Mouse (Mus musculus): ENCODE results near the gene Nova1. TPM values are rescaled to one million over a fixed set of nuclear protein-coding genes. Genes with fewer than 3 reads are reported as not detected.
A peak's percentile ranks its signal among the peaks of the same experiment; 100 is the strongest.

The Nova1 gene
- total and polyA plus RNA-seq, 3 experiments = 0.46 to 2.3 TPM; not detected in 1

GRCm38 (mm10) chr12:46753096-46753495, 65.6 kb downstream of the Nova1 start:
- Histone ChIP-seq H3K4me1 (ENCODE audit: control insufficient read depth in 1 of 2, insufficient read depth in 2 of 2, low read length in 2 of 2) (peaks cover 8 to 9% of the 10 kb centered on the region in 2 experiments), H3K79me2 (ENCODE audit: control insufficient read depth, insufficient read depth, low read length, poor library complexity) (no peaks in the 10 kb centered on the region), H3K9ac (ENCODE audit: control insufficient read depth, low read depth, low read length, poor library complexity, severe bottlenecking) (no peak overlapping the region), H3K9me3 (replicated peaks; ENCODE audit: insufficient read depth, low read length) (no peaks in the 10 kb centered on the region), H3K27me3 (ENCODE audit: control insufficient read depth in 1 of 2, insufficient read depth in 2 of 2, low read length in 2 of 2) (no peaks in the 10 kb centered on the region), H3K27ac (ENCODE audit: control insufficient read depth, low read depth, low read length) (no peak overlapping the region), H3K36me3 (ENCODE audit: control insufficient read depth in 1 of 2, insufficient read depth in 2 of 2, low read length in 2 of 2) (peaks cover 0 to 10% of the 10 kb centered on the region in 2 experiments; a peak in 2 of 4 replicates), H3K4me3 (ENCODE audit: control insufficient read depth in 1 of 2, insufficient read depth in 1 of 2, low read depth in 2 of 2, low read length in 2 of 2) (no peak overlapping the region)
- peak; percentile 27 for DNase-seq (ENCODE audit: low read depth, low spot score)
- TF ChIP-seq POLR2AphosphoS2 (IDR thresholded peaks at IDR 0.05; ENCODE audit: low read length) (no peak), JUND (IDR thresholded peaks at IDR 0.05; ENCODE audit: low read depth, low read length) (no peak), ZNF384 (IDR thresholded peaks at IDR 0.05; ENCODE audit: low read depth, low read length) (no peak), GABPA (IDR thresholded peaks at IDR 0.05; ENCODE audit: low read depth, low read length) (no peak), E2F4 (IDR thresholded peaks at IDR 0.05; ENCODE audit: borderline replicate concordance, low read depth, low read length) (no peak), BHLHE40 (IDR thresholded peaks at IDR 0.05; ENCODE audit: borderline replicate concordance, low read depth, low read length) (no peak), CHD1 (IDR thresholded peaks at IDR 0.05; ENCODE audit: low read depth, low read length) (no peak), POLR2AphosphoS5 (IDR thresholded peaks at IDR 0.05; ENCODE audit: borderline replicate concordance, low read depth, low read length) (no peak), MAFK (IDR thresholded peaks at IDR 0.05; ENCODE audit: borderline replicate concordance, low read depth, low read length) (no peak; the same call in 1 of the 2 replicates), ZMIZ1 (IDR thresholded peaks at IDR 0.05; ENCODE audit: low read depth, low read length) (no peak), POLR2A (IDR thresholded peaks at IDR 0.05; ENCODE audit: control insufficient read depth in 1 of 2, insufficient read depth in 1 of 2, low read depth in 1 of 2, low read length in 2 of 2, poor library complexity in 1 of 2) (no peak), RAD21 (IDR thresholded peaks at IDR 0.05; ENCODE audit: low read depth, low read length) (no peak), CHD2 (IDR thresholded peaks at IDR 0.05; ENCODE audit: low read length) (no peak), UBTF (IDR thresholded peaks at IDR 0.05; ENCODE audit: borderline replicate concordance, insufficient read depth, low read depth, low read length) (no peak), MEF2A (IDR thresholded peaks at IDR 0.05; ENCODE audit: extremely low read depth, insufficient replicate concordance, low read depth, low read length, poor library complexity, severe bottlenecking) (no peak), ETS1 (IDR thresholded peaks at IDR 0.05; ENCODE audit: low read depth, low read length) (peak; percentile 36; the same call in 1 of the 2 replicates), EP300 (IDR thresholded peaks at IDR 0.05; ENCODE audit: low read depth in 1 of 2, low read length in 2 of 2) (peak; percentile 79 to 87), NELFE (IDR thresholded peaks at IDR 0.05; ENCODE audit: low read depth, low read length) (no peak), MAX (IDR thresholded peaks at IDR 0.05; ENCODE audit: low read length) (no peak), ZKSCAN1 (IDR thresholded peaks at IDR 0.05; ENCODE audit: low read depth, low read length) (no peak), TCF12 (IDR thresholded peaks at IDR 0.05; ENCODE audit: low read depth, low read length) (peak; percentile 78), CTCF (IDR thresholded peaks at IDR 0.05 in 2 of 3, conservative IDR thresholded peaks at IDR 0.05 in 1 of 3; ENCODE audit: control insufficient read depth in 1 of 3, insufficient read depth in 1 of 3, low read depth in 2 of 3, low read length in 3 of 3, poor library complexity in 1 of 3, severe bottlenecking in 1 of 3) (no peak), MXI1 (IDR thresholded peaks at IDR 0.05; ENCODE audit: low read depth, low read length) (no peak), SIN3A (IDR thresholded peaks at IDR 0.05; ENCODE audit: low read length) (no peak), HCFC1 (IDR thresholded peaks at IDR 0.05; ENCODE audit: low read depth, low read length) (no peak), MAZ (IDR thresholded peaks at IDR 0.05; ENCODE audit: low read depth, low read length) (no peak), MYC (IDR thresholded peaks at IDR 0.05; ENCODE audit: low read depth, low read length) (no peak), USF2 (IDR thresholded peaks at IDR 0.05; ENCODE audit: borderline replicate concordance in 1 of 2, insufficient read depth in 1 of 2, low read depth in 1 of 2, low read length in 2 of 2) (no peak), GATA1 (IDR thresholded peaks at IDR 0.05; ENCODE audit: low read depth, low read length) (peak; percentile 69; the same call in 1 of the 2 replicates), ELF1 (IDR thresholded peaks at IDR 0.05; ENCODE audit: low read depth, low read length) (no peak), NRF1 (IDR thresholded peaks at IDR 0.05; ENCODE audit: insufficient read depth, low read depth, low read length, poor library complexity, severe bottlenecking) (no peak), RCOR1 (IDR thresholded peaks at IDR 0.05; ENCODE audit: low read depth, low read length) (peak; percentile 38; the same call in 1 of the 2 replicates), SMC3 (IDR thresholded peaks at IDR 0.05; ENCODE audit: low read depth, low read length) (no peak), TBP (IDR thresholded peaks at IDR 0.05; ENCODE audit: low read depth, low read length) (no peak), USF1 (IDR thresholded peaks at IDR 0.05; ENCODE audit: low read depth, low read length) (no peak), TAL1 (IDR thresholded peaks at IDR 0.05; ENCODE audit: low read length) (peak; percentile 43), MYB (IDR thresholded peaks at IDR 0.05; ENCODE audit: low read depth, low read length) (no peak), ZC3H11A (IDR thresholded peaks at IDR 0.05; ENCODE audit: low read depth, low read length) (no peak)
